In the genomic region with DNA sequence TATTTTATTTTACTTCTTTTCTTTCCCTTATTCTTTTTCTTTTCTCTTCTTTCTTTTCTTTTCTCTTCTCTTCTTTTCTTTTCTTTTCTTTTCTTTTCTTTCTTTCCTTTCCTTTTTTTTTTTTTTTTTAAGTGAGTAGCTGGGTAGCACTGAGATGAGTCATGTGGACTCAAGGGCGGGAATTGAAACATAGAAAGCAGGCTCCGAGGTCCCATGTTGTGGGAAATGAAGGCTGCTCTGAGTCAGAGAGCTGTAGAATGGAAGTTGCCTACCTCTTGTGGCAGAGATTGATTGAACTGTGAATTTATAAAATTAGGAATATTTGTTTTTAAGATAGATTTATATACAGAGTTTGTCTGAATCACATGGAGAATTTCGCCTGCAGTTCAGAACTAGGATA, we compare ENCODE assay signal across 16 mouse cellular contexts.
"Had no signal": no experiment of that assay in that cellular context is flagged by ENCODE, and none has a peak within 500 bp of the region (broad histone marks: within the 10 kb centered on the region; RNA-seq: fewer than 3 reads in every experiment).

No protein-coding gene starts in this region.

- ATAC-seq: hindbrain, postnatal 0 days; intestine, embryonic 16.5 days had no signal

- DNase-seq: gastrocnemius, postnatal 14 days; gastrocnemius, postnatal 36 days; heart, adult 2 months; heart, postnatal 14 days; heart, postnatal 36 days; kidney, adult 11 months; kidney, adult 2 months; kidney, adult 9 months; kidney, postnatal 14 days; kidney, postnatal 36 days; layer of hippocampus, adult 9-11 months; layer of hippocampus, postnatal 36 days; left cerebral cortex, postnatal 4 days; liver, embryonic 13.5 days had no signal
